Mouse (Mus musculus): ENCODE measurements around the gene Klk1b9. TPM values are rescaled to one million over a fixed set of nuclear protein-coding genes. Genes with fewer than 3 reads are reported as not detected.

Gene Klk1b9
- total RNA-seq, 2 experiments from 2014 or later, result not detected

Other genes starting within 250 kb of the Klk1b9 start
- not detected in 2 replicates for gene Klk12, start 207.2 kb upstream of the Klk1b9 start, total RNA-seq (2014; fragmentation: Nextera tagmentation)
- gene Klk12, start 207.2 kb upstream of the Klk1b9 start, total RNA-seq (2017), result not detected in 2 replicates
- gene Klk11, start 201.5 kb upstream of the Klk1b9 start, total RNA-seq (2014; fragmentation: Nextera tagmentation), result not detected in 2 replicates
- gene Klk11, start 201.5 kb upstream of the Klk1b9 start, total RNA-seq (2017), result not detected in 2 replicates
- gene Klk10, start 195.0 kb upstream of the Klk1b9 start, total RNA-seq (2014; fragmentation: Nextera tagmentation), result not detected in 2 replicates
- not detected in 2 replicates for gene Klk10, start 195.0 kb upstream of the Klk1b9 start, total RNA-seq (2017)
- gene Klk9, start 184.2 kb upstream of the Klk1b9 start, total RNA-seq (2014; fragmentation: Nextera tagmentation), result not detected in 2 replicates
- not detected in 2 replicates for gene Klk9, start 184.2 kb upstream of the Klk1b9 start, total RNA-seq (2017)
- gene Klk8, start 178.5 kb upstream of the Klk1b9 start, total RNA-seq (2014; fragmentation: Nextera tagmentation), result 19.5 and 25.4 TPM in 2 replicates
- gene Klk8, start 178.5 kb upstream of the Klk1b9 start, total RNA-seq (2017), result 10.8 and 11.1 TPM in 2 replicates
- not detected in 2 replicates for gene Klk7, start 164.8 kb upstream of the Klk1b9 start, total RNA-seq (2014; fragmentation: Nextera tagmentation)
- gene Klk7, start 164.8 kb upstream of the Klk1b9 start, total RNA-seq (2017), result not detected in 2 replicates
- not detected in 2 replicates for gene Klk6, start 151.6 kb upstream of the Klk1b9 start, total RNA-seq (2014; fragmentation: Nextera tagmentation)
- not detected in 2 replicates for gene Klk6, start 151.6 kb upstream of the Klk1b9 start, total RNA-seq (2017)
- gene Klk5, start 134.1 kb upstream of the Klk1b9 start, total RNA-seq (2014; fragmentation: Nextera tagmentation), result not detected in 2 replicates
- gene Klk5, start 134.1 kb upstream of the Klk1b9 start, total RNA-seq (2017), result not detected in 2 replicates
- gene Klk4, start 94.9 kb upstream of the Klk1b9 start, total RNA-seq (2014; fragmentation: Nextera tagmentation), result not detected in 2 replicates
- gene Klk4, start 94.9 kb upstream of the Klk1b9 start, total RNA-seq (2017), result not detected in 2 replicates
- gene Klk15, start 42.3 kb upstream of the Klk1b9 start, total RNA-seq (2014; fragmentation: Nextera tagmentation), result not detected in 2 replicates
- gene Klk15, start 42.3 kb upstream of the Klk1b9 start, total RNA-seq (2017), result not detected in 2 replicates
- not detected in 2 replicates for gene Klk1b8, start 25.4 kb upstream of the Klk1b9 start, total RNA-seq (2014; fragmentation: Nextera tagmentation)
- not detected in 2 replicates for gene Klk1b8, start 25.4 kb upstream of the Klk1b9 start, total RNA-seq (2017)
- gene Klk1b1, start 9.3 kb upstream of the Klk1b9 start, total RNA-seq (2014; fragmentation: Nextera tagmentation), result not detected in 2 replicates
- not detected in 2 replicates for gene Klk1b1, start 9.3 kb upstream of the Klk1b9 start, total RNA-seq (2017)
- gene Klk1b11, start 19.8 kb downstream of the Klk1b9 start, total RNA-seq (2014; fragmentation: Nextera tagmentation), result not detected in 2 replicates
- gene Klk1b11, start 19.8 kb downstream of the Klk1b9 start, total RNA-seq (2017), result not detected in 2 replicates
- not detected in 2 replicates for gene Klk1b26, start 36.1 kb downstream of the Klk1b9 start, total RNA-seq (2014; fragmentation: Nextera tagmentation)
- not detected in 2 replicates for gene Klk1b26, start 36.1 kb downstream of the Klk1b9 start, total RNA-seq (2017)
- gene Klk1b27, start 76.2 kb downstream of the Klk1b9 start, total RNA-seq (2014; fragmentation: Nextera tagmentation), result not detected in 2 replicates
- gene Klk1b27, start 76.2 kb downstream of the Klk1b9 start, total RNA-seq (2017), result not detected in 2 replicates
- gene Klk1b21, start 126.3 kb downstream of the Klk1b9 start, total RNA-seq (2014; fragmentation: Nextera tagmentation), result not detected in 2 replicates
- gene Klk1b21, start 126.3 kb downstream of the Klk1b9 start, total RNA-seq (2017), result not detected in 2 replicates
- not detected in 2 replicates for gene Klk1b22, start 136.6 kb downstream of the Klk1b9 start, total RNA-seq (2014; fragmentation: Nextera tagmentation)
- gene Klk1b22, start 136.6 kb downstream of the Klk1b9 start, total RNA-seq (2017), result not detected in 2 replicates
- gene Klk1b16, start 160.7 kb downstream of the Klk1b9 start, total RNA-seq (2014; fragmentation: Nextera tagmentation), result not detected in 2 replicates
- gene Klk1b16, start 160.7 kb downstream of the Klk1b9 start, total RNA-seq (2017), result not detected in 2 replicates
- gene Klk1b24, start 212.2 kb downstream of the Klk1b9 start, total RNA-seq (2014; fragmentation: Nextera tagmentation), result not detected in 2 replicates
- not detected in 2 replicates for gene Klk1b24, start 212.2 kb downstream of the Klk1b9 start, total RNA-seq (2017)
- not detected in 2 replicates for gene Klk1b3, start 222.1 kb downstream of the Klk1b9 start, total RNA-seq (2014; fragmentation: Nextera tagmentation)
- gene Klk1b3, start 222.1 kb downstream of the Klk1b9 start, total RNA-seq (2017), result not detected in 2 replicates
- gene Klk1b4, start 231.4 kb downstream of the Klk1b9 start, total RNA-seq (2014; fragmentation: Nextera tagmentation), result not detected in 2 replicates
- not detected in 2 replicates for gene Klk1b4, start 231.4 kb downstream of the Klk1b9 start, total RNA-seq (2017)
- not detected in 2 replicates for gene Klk1b5, start 239.9 kb downstream of the Klk1b9 start, total RNA-seq (2014; fragmentation: Nextera tagmentation)
- gene Klk1b5, start 239.9 kb downstream of the Klk1b9 start, total RNA-seq (2017), result not detected in 2 replicates
- not detected in 2 replicates for gene Klk1, start 249.3 kb downstream of the Klk1b9 start, total RNA-seq (2014; fragmentation: Nextera tagmentation)
- gene Klk1, start 249.3 kb downstream of the Klk1b9 start, total RNA-seq (2017), result not detected in 2 replicates

All from granulocyte monocyte progenitor cell, adult 5-6 weeks (primary cell).